Mouse (Mus musculus): ENCODE results near the gene Prune2. TPM values are rescaled to one million over a fixed set of nuclear protein-coding genes. Genes with fewer than 3 reads are reported as not detected.

Gene Prune2
- total RNA-seq (2017): 0.12 and 0.74 TPM in 2 replicates

- ATAC-seq (ENCODE audit: extremely low read depth, insufficient number of reproducible peaks, low FRiP score, poor library complexity, severe bottlenecking): no peak
Observed at GRCm38 (mm10) chr19:16955613-16956271, at the start of gene Prune2. Prune2 (plus strand) TSS chr19:16956118.

GRCm38 (mm10) chr19:16911507-16911906 is 44.4 kb upstream of the Prune2 start:
- no peak for ATAC-seq (ENCODE audit: extremely low read depth, insufficient number of reproducible peaks, low FRiP score, poor library complexity, severe bottlenecking)

GRCm38 (mm10) chr19:16924516-16924915 is 31.4 kb upstream of the Prune2 start:
- no peak for ATAC-seq (ENCODE audit: extremely low read depth, insufficient number of reproducible peaks, low FRiP score, poor library complexity, severe bottlenecking)

- ATAC-seq (ENCODE audit: extremely low read depth, insufficient number of reproducible peaks, low FRiP score, poor library complexity, severe bottlenecking): no peak
Observed at GRCm38 (mm10) chr19:16934664-16935063, 21.3 kb upstream of the Prune2 start.

GRCm38 (mm10) chr19:16948794-16949313 is 7.1 kb upstream of the Prune2 start:
- no peak for ATAC-seq (ENCODE audit: extremely low read depth, insufficient number of reproducible peaks, low FRiP score, poor library complexity, severe bottlenecking)

GRCm38 (mm10) chr19:16949341-16949740 is 6.6 kb upstream of the Prune2 start:
- ATAC-seq (ENCODE audit: extremely low read depth, insufficient number of reproducible peaks, low FRiP score, poor library complexity, severe bottlenecking): no peak

- ATAC-seq (ENCODE audit: extremely low read depth, insufficient number of reproducible peaks, low FRiP score, poor library complexity, severe bottlenecking): no peak
Observed at GRCm38 (mm10) chr19:16950051-16950450, 5.9 kb upstream of the Prune2 start.

- no peak for ATAC-seq (ENCODE audit: extremely low read depth, insufficient number of reproducible peaks, low FRiP score, poor library complexity, severe bottlenecking)
Observed at GRCm38 (mm10) chr19:16950664-16951363, 5.1 kb upstream of the Prune2 start.

- ATAC-seq (ENCODE audit: extremely low read depth, insufficient number of reproducible peaks, low FRiP score, poor library complexity, severe bottlenecking): no peak
Observed at GRCm38 (mm10) chr19:16954736-16955135, 1.2 kb upstream of the Prune2 start.

GRCm38 (mm10) chr19:16955231-16955612 is 696 bp upstream of the Prune2 start:
- no peak for ATAC-seq (ENCODE audit: extremely low read depth, insufficient number of reproducible peaks, low FRiP score, poor library complexity, severe bottlenecking)

- ATAC-seq (ENCODE audit: extremely low read depth, insufficient number of reproducible peaks, low FRiP score, poor library complexity, severe bottlenecking): no peak
Observed at GRCm38 (mm10) chr19:16956319-16956718, 401 bp downstream of the Prune2 start.

- ATAC-seq (ENCODE audit: extremely low read depth, insufficient number of reproducible peaks, low FRiP score, poor library complexity, severe bottlenecking): no peak
Observed at GRCm38 (mm10) chr19:16959051-16959450, 3.1 kb downstream of the Prune2 start.

GRCm38 (mm10) chr19:16959551-16959950 is 3.6 kb downstream of the Prune2 start:
- no peak for ATAC-seq (ENCODE audit: extremely low read depth, insufficient number of reproducible peaks, low FRiP score, poor library complexity, severe bottlenecking)

- no peak for ATAC-seq (ENCODE audit: extremely low read depth, insufficient number of reproducible peaks, low FRiP score, poor library complexity, severe bottlenecking)
Observed at GRCm38 (mm10) chr19:16961036-16961435, 5.1 kb downstream of the Prune2 start.

- no peak for ATAC-seq (ENCODE audit: extremely low read depth, insufficient number of reproducible peaks, low FRiP score, poor library complexity, severe bottlenecking)
Observed at GRCm38 (mm10) chr19:16963178-16963577, 7.3 kb downstream of the Prune2 start.

GRCm38 (mm10) chr19:16968768-16969167 is 12.8 kb downstream of the Prune2 start:
- no peak for ATAC-seq (ENCODE audit: extremely low read depth, insufficient number of reproducible peaks, low FRiP score, poor library complexity, severe bottlenecking)

- ATAC-seq (ENCODE audit: extremely low read depth, insufficient number of reproducible peaks, low FRiP score, poor library complexity, severe bottlenecking): no peak
Observed at GRCm38 (mm10) chr19:16970612-16971011, 14.7 kb downstream of the Prune2 start.

GRCm38 (mm10) chr19:16978910-16979309 is 23.0 kb downstream of the Prune2 start:
- ATAC-seq (ENCODE audit: extremely low read depth, insufficient number of reproducible peaks, low FRiP score, poor library complexity, severe bottlenecking): no peak

- ATAC-seq (ENCODE audit: extremely low read depth, insufficient number of reproducible peaks, low FRiP score, poor library complexity, severe bottlenecking): no peak
Observed at GRCm38 (mm10) chr19:16981743-16982142, 25.8 kb downstream of the Prune2 start.

- ATAC-seq (ENCODE audit: extremely low read depth, insufficient number of reproducible peaks, low FRiP score, poor library complexity, severe bottlenecking): no peak
Observed at GRCm38 (mm10) chr19:16984897-16985296, 29.0 kb downstream of the Prune2 start.

Data from neutrophil, adult 5-6 weeks (primary cell).